Mouse (Mus musculus) neural tube, embryonic 12.5 days (tissue): ENCODE data around the gene Agrp. TPM values are rescaled to one million over a fixed set of nuclear protein-coding genes. Genes with fewer than 3 reads are reported as not detected.

Experiments used
- ATAC-seq: fragments of 200-750 bp; cut with Nextera tagmentation; 2 replicates; pipeline ENCODE4 v1.8.0; 2017; ENCODE audit warnings: low read depth, mild to moderate bottlenecking, moderate TSS enrichment, moderate library complexity; ENCODE audit not compliant: low FRiP score
- H3K27ac ChIP-seq: fragments of 300-500 bp; sonication (generic); 2 replicates; pipeline ENCODE4 v1.5.1; 2016
- H3K27me3 ChIP-seq: fragments of 300-500 bp; sonication (generic); replicated peaks from 2 replicates; pipeline ENCODE4 v1.6.1; 2016; ENCODE audit warnings: mild to moderate bottlenecking
- H3K36me3 ChIP-seq: fragments of 300-500 bp; sonication (generic); 2 replicates; pipeline ENCODE4 v1.6.1; 2016; ENCODE audit warnings: mild to moderate bottlenecking
- H3K4me1 ChIP-seq: fragments of 300-500 bp; sonication (generic); 2 replicates; pipeline ENCODE4 v1.6.1; 2016
- H3K4me2 ChIP-seq: fragments of 300-500 bp; sonication (generic); replicated peaks from 2 replicates; pipeline ENCODE4 v1.6.1; 2016; ENCODE audit warnings: mild to moderate bottlenecking
- H3K4me3 ChIP-seq: fragments of 300-500 bp; sonication (generic); 2 replicates; pipeline ENCODE4 v1.5.1; 2016
- H3K9ac ChIP-seq: fragments of 300-500 bp; sonication (generic); 2 replicates; pipeline ENCODE4 v1.6.1; 2016; ENCODE audit warnings: mild to moderate bottlenecking
- H3K9me3 ChIP-seq: fragments of 300-500 bp; sonication (generic); 2 replicates; pipeline ENCODE4 v1.6.1; 2016; ENCODE audit warnings: mild to moderate bottlenecking
- WGBS: fragments of 180-500 bp; shearing (Covaris S2); methylation state at CpG from one replicate; pipeline ENCODE4 v1.1.7; 2016; 5-methylcytosine and 5-hydroxymethylcytosine counted together
- polyA plus RNA-seq: library from polyadenylated mRNA; unstranded; fragments of >200 nt; fragmentation: Nextera tagmentation; extraction: Ambion mirVana; gene quantifications from 2 replicates; pipeline ENCODE4 v1.2.1, GENCODE M21; 2016

Agrp gene
- polyA plus RNA-seq: 1.5 and 2.0 TPM in 2 replicates

DNA sequence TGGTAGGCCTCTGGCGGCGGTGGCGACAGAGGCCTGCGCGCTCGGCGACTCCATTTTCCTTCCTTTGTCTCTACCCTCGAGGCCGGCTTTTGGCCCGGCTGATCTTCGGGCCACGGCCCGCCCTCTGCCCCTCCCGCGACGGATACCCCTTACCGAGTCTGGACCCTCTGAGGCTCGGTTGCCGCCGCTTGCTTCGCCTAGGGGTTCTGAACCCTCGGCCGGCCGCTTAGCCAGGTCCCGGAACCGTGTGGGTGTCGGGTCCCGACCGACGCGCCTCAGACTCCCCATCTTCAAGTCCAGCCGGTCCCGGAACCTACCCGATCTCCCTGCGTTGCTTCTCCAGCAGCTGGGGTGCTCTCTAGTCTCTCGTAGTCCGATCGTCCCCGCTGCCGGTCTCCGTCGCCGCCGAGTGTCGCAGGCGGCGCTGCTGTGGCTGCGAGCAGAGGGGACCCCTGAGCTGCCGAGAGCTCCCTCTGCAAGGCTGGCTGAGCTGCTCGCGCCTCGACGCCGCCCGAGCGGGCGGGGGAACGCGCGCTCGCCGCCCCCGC, at the start of gene Agrp:
Gene Agrp (minus strand): TSS at position 431 of the 548 bp plus-strand sequence.
- no peaks in the 10 kb centered on the region for H3K27me3 ChIP-seq
- peak within 1 kb of the TSS; percentile 99 for H3K9ac ChIP-seq
- WGBS: under 1% methylated on average over 61 of the region's 63 CpGs
- peak; percentile 63 for ATAC-seq
- H3K27ac ChIP-seq: peak within 1 kb of the TSS; percentile 100
- H3K4me2 ChIP-seq: peak within 1 kb of the TSS; percentile 96
- no peaks in the 10 kb centered on the region for H3K36me3 ChIP-seq
- H3K4me3 ChIP-seq: peak within 1 kb of the TSS; percentile 89
- H3K9me3 ChIP-seq: no peaks in the 10 kb centered on the region
- H3K4me1 ChIP-seq: peaks cover 29% of the 10 kb centered on the region

DNA sequence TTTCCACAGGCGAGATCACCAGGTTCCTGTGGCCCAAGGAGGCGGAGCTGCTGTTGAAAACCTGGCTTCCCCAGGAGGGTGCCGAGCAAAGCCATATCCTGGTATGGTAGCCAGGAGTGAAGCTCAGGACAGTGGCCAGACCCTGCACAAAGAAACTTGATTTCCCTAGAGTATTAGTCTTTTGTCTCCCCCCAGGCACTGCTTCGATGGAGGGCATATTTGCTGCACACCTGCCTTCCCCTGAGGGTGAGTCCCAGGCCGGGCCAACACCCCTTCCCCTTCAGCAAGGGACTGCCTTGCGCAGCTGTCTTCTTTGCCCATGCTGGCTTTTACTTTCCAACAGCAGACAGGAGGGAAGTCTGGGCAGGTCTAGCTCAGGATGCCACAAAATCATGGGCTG, 49.4 kb upstream of the Agrp start:
- H3K27ac ChIP-seq: no peak overlapping the region
- H3K4me2 ChIP-seq: no peak overlapping the region
- no peaks in the 10 kb centered on the region for H3K4me1 ChIP-seq
- no peaks in the 10 kb centered on the region; the same call in 1 of the 2 replicates for H3K27me3 ChIP-seq
- H3K9me3 ChIP-seq: no peaks in the 10 kb centered on the region
- 74% methylated on average over 6 of the region's 6 CpGs for WGBS
- no peak for ATAC-seq
- no peak overlapping the region for H3K9ac ChIP-seq
- H3K36me3 ChIP-seq: peaks cover 29% of the 10 kb centered on the region
- H3K4me3 ChIP-seq: no peak overlapping the region

DNA sequence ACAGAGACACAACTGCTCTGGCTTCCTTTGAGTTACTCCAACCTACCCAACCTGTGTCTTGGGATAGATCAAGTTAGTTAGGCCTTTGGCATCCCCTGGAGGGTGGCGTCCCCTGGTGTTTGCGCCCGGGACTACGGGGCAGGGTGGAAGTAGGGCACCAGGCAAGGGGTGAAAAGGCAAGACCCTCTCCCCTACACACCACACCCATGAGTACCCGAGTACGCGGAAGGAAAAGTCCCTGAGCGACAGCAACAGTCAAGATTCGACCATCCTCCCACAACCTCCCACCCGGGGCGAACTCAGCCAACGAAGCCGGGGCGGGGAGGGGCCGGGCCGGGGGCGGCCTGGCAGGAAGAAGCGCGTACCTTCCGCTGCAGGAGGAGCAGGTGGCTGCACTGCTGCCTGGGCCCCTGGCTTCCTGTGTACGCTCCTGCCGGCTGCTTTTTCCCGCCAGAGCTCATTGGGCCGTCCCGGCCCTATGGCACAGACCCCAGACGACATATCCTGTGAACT, 48.7 kb upstream of the Agrp start, which contains the start of gene Carmil2:
Gene Carmil2 (plus strand): TSS at position 479 of the 513 bp plus-strand sequence.
- H3K36me3 ChIP-seq: peaks cover 36% of the 10 kb centered on the region
- no peak within 1 kb of the TSS for H3K4me2 ChIP-seq
- no peaks in the 10 kb centered on the region for H3K9me3 ChIP-seq
- no peak within 1 kb of the TSS for H3K4me3 ChIP-seq
- 13% methylated on average over 26 of the region's 26 CpGs for WGBS
- no peaks in the 10 kb centered on the region; the same call in 1 of the 2 replicates for H3K27me3 ChIP-seq
- no peak for ATAC-seq
- no peak within 1 kb of the TSS for H3K27ac ChIP-seq
- no peaks in the 10 kb centered on the region for H3K4me1 ChIP-seq
- no peak within 1 kb of the TSS; the same call in 1 of the 2 replicates for H3K9ac ChIP-seq

DNA sequence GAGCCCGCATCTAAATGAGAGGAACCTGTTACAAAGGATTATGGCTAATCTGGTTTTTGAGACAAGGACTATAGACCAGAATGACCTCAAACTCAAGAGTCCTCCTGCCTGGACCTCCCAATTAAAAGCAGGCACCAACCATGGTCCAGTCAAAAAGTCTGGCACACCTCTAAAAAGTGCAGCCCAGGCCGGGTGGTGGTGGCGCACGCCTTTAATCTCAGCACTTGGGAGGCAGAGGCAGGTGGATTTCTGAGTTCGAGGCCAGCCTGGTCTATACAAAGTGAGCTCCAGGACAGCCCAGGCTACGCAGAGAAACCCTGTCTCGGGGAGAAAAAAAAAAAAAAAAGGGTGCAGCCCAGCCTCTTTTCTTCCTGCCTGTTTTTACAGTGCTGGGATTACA, 48.1 kb upstream of the Agrp start:
- Histone ChIP-seq H3K27me3 (no peaks in the 10 kb centered on the region), H3K4me2 (no peak overlapping the region), H3K27ac (no peak overlapping the region), H3K36me3 (peaks cover 41% of the 10 kb centered on the region), H3K9me3 (no peaks in the 10 kb centered on the region), H3K4me3 (no peak overlapping the region), H3K4me1 (no peaks in the 10 kb centered on the region), H3K9ac (no peak overlapping the region)
- 82% methylated on average over 7 of the region's 7 CpGs for WGBS
- ATAC-seq: no peak

DNA sequence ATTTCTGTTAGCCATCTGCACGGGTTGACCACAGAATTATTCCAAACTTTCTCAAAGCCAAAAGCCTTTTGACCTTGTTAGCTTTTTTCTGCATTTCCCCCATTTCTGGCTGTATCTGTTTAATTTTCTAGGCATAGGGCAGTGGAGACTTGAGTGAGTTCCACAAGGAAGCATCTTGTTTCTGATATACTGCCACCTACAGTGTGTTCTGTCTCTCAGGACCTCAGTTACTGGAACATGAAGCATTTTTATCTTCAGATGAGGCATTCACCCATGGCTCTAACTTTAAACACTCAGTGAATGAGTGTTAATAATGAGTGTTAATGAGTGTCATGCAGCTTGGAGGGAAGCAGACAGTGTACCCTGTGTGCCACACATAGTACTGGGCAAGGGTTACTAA, 40.7 kb upstream of the Agrp start:
- ATAC-seq: no peak
- Histone ChIP-seq H3K4me2 (no peak overlapping the region), H3K9ac (no peak overlapping the region), H3K27me3 (no peaks in the 10 kb centered on the region), H3K4me1 (no peaks in the 10 kb centered on the region), H3K36me3 (peaks cover 89% of the 10 kb centered on the region), H3K27ac (no peak overlapping the region), H3K4me3 (no peak overlapping the region), H3K9me3 (no peaks in the 10 kb centered on the region)
- WGBS: 91% methylated on average over 1 of the region's 1 CpGs

DNA sequence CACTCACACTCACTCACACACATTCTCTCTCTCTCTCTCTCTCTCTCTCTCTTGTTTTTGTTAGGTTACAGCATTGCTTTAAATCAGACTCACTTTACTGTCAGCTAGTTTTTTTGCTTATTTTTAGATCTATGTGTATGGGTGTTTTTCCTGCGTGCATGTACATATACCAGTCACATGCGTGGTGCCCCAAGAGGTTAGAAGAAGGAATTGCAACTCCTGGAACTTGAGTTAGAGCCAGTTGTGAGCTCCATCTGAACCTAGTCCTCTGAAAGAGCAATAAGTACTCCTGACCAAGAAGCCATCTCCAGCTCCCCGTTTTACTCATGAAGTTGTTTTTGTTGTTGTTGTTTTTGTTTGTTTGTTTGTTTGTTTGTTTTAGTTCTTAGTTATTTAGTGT, 24.0 kb upstream of the Agrp start:
- Histone ChIP-seq H3K9me3 (no peaks in the 10 kb centered on the region), H3K36me3 (peaks cover 28% of the 10 kb centered on the region), H3K4me1 (no peaks in the 10 kb centered on the region), H3K4me3 (no peak overlapping the region), H3K27ac (no peak overlapping the region), H3K27me3 (no peaks in the 10 kb centered on the region), H3K4me2 (no peak overlapping the region), H3K9ac (no peak overlapping the region)
- WGBS: 85% methylated on average over 3 of the region's 3 CpGs
- no peak for ATAC-seq

DNA sequence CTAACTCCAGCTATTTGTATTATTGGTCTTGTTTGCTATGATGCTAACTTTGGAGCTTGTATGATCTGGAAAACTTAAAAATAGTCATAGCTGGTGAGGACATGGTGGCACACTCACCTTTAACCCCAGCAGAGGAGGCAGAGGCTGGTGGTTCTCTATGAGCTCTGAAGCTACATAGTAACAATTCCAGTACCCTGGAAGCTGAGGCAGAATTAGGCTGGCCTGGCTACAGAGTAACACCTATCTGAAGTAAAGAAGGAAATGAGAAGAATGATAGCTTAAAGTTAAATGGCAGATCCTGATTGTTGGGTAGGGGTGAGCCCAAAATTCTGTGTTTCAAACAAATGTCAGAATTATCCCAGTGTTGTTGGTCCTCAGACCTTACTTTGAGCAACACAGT, 20.4 kb upstream of the Agrp start:
- ATAC-seq: no peak
- no peak overlapping the region for H3K4me3 ChIP-seq
- H3K27me3 ChIP-seq: no peaks in the 10 kb centered on the region
- H3K27ac ChIP-seq: no peak overlapping the region
- H3K36me3 ChIP-seq: peaks cover 17% of the 10 kb centered on the region; the same call in 1 of the 2 replicates
- H3K4me2 ChIP-seq: no peak overlapping the region
- no peaks in the 10 kb centered on the region for H3K4me1 ChIP-seq
- no peaks in the 10 kb centered on the region for H3K9me3 ChIP-seq
- H3K9ac ChIP-seq: no peak overlapping the region

DNA sequence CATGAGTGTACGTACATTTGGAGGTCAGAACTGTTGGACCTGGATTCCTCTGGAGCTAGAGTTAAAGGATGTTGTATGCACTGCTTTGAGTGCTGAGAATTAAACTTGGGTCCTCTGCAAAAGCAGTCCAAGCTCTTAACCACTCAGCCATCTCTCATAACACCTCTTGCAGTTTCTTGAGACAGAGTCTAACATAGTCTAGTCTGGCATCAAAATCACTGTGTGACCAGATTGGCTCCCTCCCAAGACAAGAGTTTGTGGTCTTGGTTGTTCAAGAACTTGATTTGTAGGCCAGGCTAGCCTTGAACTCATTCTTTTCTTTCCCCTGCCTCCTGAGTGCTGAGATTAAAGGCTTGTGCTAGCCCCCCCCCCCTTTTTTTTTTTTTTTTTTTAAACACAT, 11.7 kb upstream of the Agrp start:
- no peaks in the 10 kb centered on the region for H3K4me1 ChIP-seq
- 95% methylated on average over 1 of the region's 1 CpGs for WGBS
- H3K9me3 ChIP-seq: no peaks in the 10 kb centered on the region
- H3K9ac ChIP-seq: no peak overlapping the region
- H3K4me3 ChIP-seq: no peak overlapping the region
- peaks cover 44% of the 10 kb centered on the region for H3K36me3 ChIP-seq
- no peak for ATAC-seq
- H3K27ac ChIP-seq: no peak overlapping the region
- no peak overlapping the region for H3K4me2 ChIP-seq
- H3K27me3 ChIP-seq: no peaks in the 10 kb centered on the region

DNA sequence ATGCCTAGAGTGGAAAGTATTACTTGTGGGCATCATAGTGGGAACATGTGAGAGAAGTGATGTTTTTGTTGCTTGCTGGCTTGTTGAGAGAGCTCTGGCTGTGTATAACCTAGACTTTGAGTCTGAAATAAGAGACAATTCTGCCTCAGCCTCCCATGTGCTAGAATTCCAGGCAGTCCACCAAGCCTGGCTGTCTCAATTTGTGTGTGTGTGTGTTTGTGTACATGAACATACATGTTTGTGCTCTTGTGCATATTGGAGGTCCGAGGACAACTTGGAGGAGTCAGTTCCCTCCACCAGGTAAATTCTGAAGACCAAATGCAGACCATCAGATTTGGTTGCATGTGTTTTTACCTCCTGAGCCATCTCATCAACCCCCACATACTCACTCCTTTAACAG, 8.0 kb upstream of the Agrp start:
- Histone ChIP-seq H3K9me3 (no peaks in the 10 kb centered on the region), H3K9ac (no peak overlapping the region), H3K27me3 (no peaks in the 10 kb centered on the region), H3K4me2 (no peak overlapping the region), H3K36me3 (peaks cover 30% of the 10 kb centered on the region), H3K27ac (no peak overlapping the region), H3K4me1 (no peaks in the 10 kb centered on the region), H3K4me3 (no peak overlapping the region)
- ATAC-seq: no peak
- 93% methylated on average over 1 of the region's 1 CpGs for WGBS

DNA sequence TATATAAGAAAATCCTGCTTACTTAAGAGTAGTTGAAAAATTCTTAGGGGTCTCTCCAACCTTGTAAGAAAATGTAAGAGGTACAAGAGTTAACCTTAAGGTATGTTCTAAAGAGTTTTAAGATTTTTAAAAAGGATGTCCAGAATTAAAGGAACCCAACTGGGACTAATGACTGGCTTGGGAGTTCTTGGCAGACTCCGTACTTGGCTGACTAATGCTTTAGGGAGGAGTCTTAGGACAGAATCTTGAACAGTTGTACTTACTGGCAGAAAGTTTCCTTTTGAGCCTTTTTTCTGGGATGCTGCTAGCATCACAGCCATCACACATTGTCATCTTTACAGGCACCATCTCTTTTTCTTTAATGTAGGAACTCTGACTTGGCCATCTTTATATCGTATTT, 3.3 kb upstream of the Agrp start:
- no peak overlapping the region for H3K9ac ChIP-seq
- WGBS: 91% methylated on average over 2 of the region's 2 CpGs

DNA sequence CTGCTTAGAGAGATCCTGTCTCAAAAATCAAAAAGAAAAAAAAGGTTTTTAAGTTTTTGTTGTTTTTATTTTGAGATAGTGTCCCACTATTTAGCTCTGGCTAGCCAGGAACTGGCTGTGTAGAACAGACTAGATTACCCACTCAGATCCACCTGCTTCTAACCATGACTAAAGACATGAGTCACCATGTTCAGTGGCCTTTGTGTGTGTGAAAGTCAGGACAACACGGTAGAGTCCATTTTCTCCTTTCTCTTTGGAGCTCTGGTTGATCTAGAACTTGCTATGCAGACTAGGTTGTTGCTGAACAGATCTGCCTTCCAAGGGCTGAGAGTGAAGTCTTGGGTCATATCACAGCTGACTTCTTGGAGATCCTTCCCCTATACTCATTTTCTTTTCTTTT, 2.6 kb upstream of the Agrp start:
- Histone ChIP-seq H3K4me2 (no peak overlapping the region), H3K27me3 (no peaks in the 10 kb centered on the region), H3K4me3 (no peak overlapping the region), H3K4me1 (peaks cover 27% of the 10 kb centered on the region), H3K27ac (no peak overlapping the region), H3K36me3 (peaks cover 11% of the 10 kb centered on the region), H3K9me3 (no peaks in the 10 kb centered on the region), H3K9ac (no peak overlapping the region)
- no peak for ATAC-seq
- WGBS: 79% methylated on average over 1 of the region's 1 CpGs

More for the DNA sequence above, 3.3 kb upstream of the Agrp start:
- no peak for ATAC-seq
- Histone ChIP-seq H3K27me3 (no peaks in the 10 kb centered on the region), H3K4me2 (no peak overlapping the region), H3K36me3 (peaks cover 15% of the 10 kb centered on the region), H3K4me1 (peaks cover 21% of the 10 kb centered on the region), H3K4me3 (no peak overlapping the region), H3K9me3 (no peaks in the 10 kb centered on the region), H3K27ac (no peak overlapping the region)

DNA sequence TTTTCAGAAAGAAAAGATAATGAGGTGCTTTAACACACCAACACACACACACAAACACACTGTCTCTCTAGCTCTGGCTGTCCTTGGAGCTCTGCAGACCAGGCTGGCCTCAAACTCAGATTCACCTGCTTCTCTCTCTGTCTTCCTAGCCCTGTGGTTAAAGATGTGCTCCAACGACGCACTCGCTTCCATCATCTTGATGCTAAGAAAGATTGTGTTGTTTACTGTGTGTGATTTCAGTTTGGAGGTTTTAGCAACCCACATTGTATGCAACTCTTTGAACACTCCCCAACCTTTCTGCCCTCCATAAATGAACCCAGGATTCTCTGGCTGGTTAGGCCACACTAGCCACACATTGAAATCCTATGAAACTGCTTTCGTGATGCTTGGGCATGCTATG, 1.3 kb upstream of the Agrp start:
- no peaks in the 10 kb centered on the region for H3K27me3 ChIP-seq
- no peaks in the 10 kb centered on the region for H3K9me3 ChIP-seq
- peaks cover 29% of the 10 kb centered on the region for H3K4me1 ChIP-seq
- WGBS: 87% methylated on average over 4 of the region's 4 CpGs
- no peak overlapping the region for H3K27ac ChIP-seq
- peaks cover 1% of the 10 kb centered on the region for H3K36me3 ChIP-seq
- peak overlapping the region; percentile 96 for H3K4me2 ChIP-seq
- peak overlapping the region; percentile 89; the same call in 1 of the 2 replicates for H3K4me3 ChIP-seq
- no peak for ATAC-seq
- H3K9ac ChIP-seq: 0 out of 2 replicates have a peak overlapping the region, but pooled peaks have one; percentile 21

DNA sequence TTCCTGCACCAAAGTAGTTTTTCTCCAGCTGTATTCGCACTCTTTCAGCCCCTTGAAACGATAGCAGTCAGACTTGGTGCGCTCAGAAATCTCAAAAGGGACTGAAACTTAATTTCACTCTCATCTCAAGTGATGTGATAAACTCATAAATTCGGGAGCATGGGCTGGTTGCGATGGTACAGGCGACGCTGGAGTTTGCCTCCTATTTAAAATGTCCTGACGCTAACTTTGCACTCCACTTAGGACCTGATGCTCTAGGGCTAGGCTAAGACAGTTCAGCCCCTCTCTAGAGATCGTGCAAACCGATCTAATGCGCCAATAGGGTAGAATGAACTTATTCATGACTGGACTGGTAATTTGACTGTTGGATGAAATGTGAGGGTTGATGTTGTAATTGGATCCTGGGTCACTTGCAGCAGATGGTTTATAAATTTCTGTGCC, 428 bp upstream of the Agrp start:
- peaks cover 29% of the 10 kb centered on the region for H3K4me1 ChIP-seq
- peak overlapping the region; percentile 89 for H3K4me3 ChIP-seq
- peak overlapping the region; percentile 99 for H3K9ac ChIP-seq
- H3K9me3 ChIP-seq: no peaks in the 10 kb centered on the region
- no peaks in the 10 kb centered on the region for H3K27me3 ChIP-seq
- under 1% methylated on average over 11 of the region's 11 CpGs for WGBS
- no peaks in the 10 kb centered on the region for H3K36me3 ChIP-seq
- no peak for ATAC-seq
- H3K4me2 ChIP-seq: peak overlapping the region; percentile 96
- peak overlapping the region; percentile 100 for H3K27ac ChIP-seq
